Mouse (Mus musculus) spleen, adult 2 months (tissue): ENCODE measurements around the gene Rnf207. TPM values are rescaled to one million over a fixed set of nuclear protein-coding genes. Genes with fewer than 3 reads are reported as not detected.

Source experiments
- DNase-seq, 2 experiments: peaks; one replicate each; pipeline versions ENCODE4 v3.0.0 to v3.0.0-alpha.2; 2012 to 2021; ENCODE audit warnings: low spot score in 2 of 2, low read depth in 1 of 2
- H3K27ac ChIP-seq: fragments of 200-500 bp; 2 replicates; pipeline ENCODE4 v1.5.1; 2012; ENCODE audit warnings: low read length, inconsistent platforms; ENCODE audit not compliant: insufficient read depth
- H3K27me3 ChIP-seq: fragments of 200-500 bp; 2 replicates; pipeline ENCODE4 v1.6.1; 2012; ENCODE audit warnings: mild to moderate bottlenecking, moderate library complexity, low read length, inconsistent platforms; ENCODE audit not compliant: control insufficient read depth, insufficient read depth
- H3K36me3 ChIP-seq: fragments of 200-500 bp; 2 replicates; pipeline ENCODE4 v1.6.1; 2012; ENCODE audit warnings: mild to moderate bottlenecking, low read length, inconsistent platforms; ENCODE audit not compliant: control insufficient read depth, insufficient read depth
- H3K4me1 ChIP-seq: fragments of 200-500 bp; 2 replicates; pipeline ENCODE4 v1.6.1; 2011; ENCODE audit warnings: inconsistent platforms; ENCODE audit not compliant: control insufficient read depth, insufficient read depth, insufficient read length
- H3K4me3 ChIP-seq: fragments of 200-500 bp; 2 replicates; pipeline ENCODE4 v1.5.1; 2011; ENCODE audit warnings: mild to moderate bottlenecking, inconsistent platforms; ENCODE audit not compliant: insufficient read depth, insufficient read length; ENCODE audit errors: extremely low read depth
- CTCF ChIP-seq: fragments of 200-500 bp; IDR thresholded peaks from 2 replicates; pipeline ENCODE4 v1.5.1; 2011; ENCODE audit warnings: mild to moderate bottlenecking, inconsistent platforms; ENCODE audit not compliant: insufficient read depth, insufficient read length, insufficient replicate concordance; ENCODE audit errors: extremely low read depth
- POLR2A ChIP-seq: fragments of 200-500 bp; IDR thresholded peaks from 2 replicates; pipeline ENCODE4 v1.6.1; 2011; ENCODE audit warnings: low read depth, low read length, inconsistent platforms
- WGBS: fragments of 180-500 bp; shearing (Covaris S2); methylation state at CpG from one replicate; pipeline ENCODE4 v1.1.7; 2018; 5-methylcytosine and 5-hydroxymethylcytosine counted together
- polyA plus RNA-seq: library from polyadenylated mRNA; depleted of rRNA; stranded (reverse); fragments of >200 nt; gene quantifications from 2 replicates; pipeline ENCODE4 v1.2.3, GENCODE M21; 2012

The Rnf207 gene
- polyA plus RNA-seq, 1 experiment, result 0.08 TPM

GRCm38 (mm10) chr4:152273191-152273590, 45.6 kb downstream of the Rnf207 start:
- H3K27me3 ChIP-seq, result peaks cover 10% of the 10 kb centered on the region
- 62% methylated on average over 3 of the region's 3 CpGs for WGBS

GRCm38 (mm10) chr4:152272449-152273049, 46.2 kb downstream of the Rnf207 start:
- Histone ChIP-seq H3K27ac (no peak overlapping the region), H3K4me1 (no peaks in the 10 kb centered on the region; the same call in none of the 2 replicates), H3K27me3 (peaks cover 10% of the 10 kb centered on the region), H3K36me3 (no peaks in the 10 kb centered on the region), H3K4me3 (no peak overlapping the region)
- no peak for DNase-seq
- TF ChIP-seq POLR2A, result no peak
- no peak for TF ChIP-seq CTCF
- WGBS, result 58% methylated on average over 9 of the region's 9 CpGs

More at GRCm38 (mm10) chr4:152273191-152273590, 45.6 kb downstream of the Rnf207 start:
- TF ChIP-seq POLR2A, result no peak
- no peak for TF ChIP-seq CTCF
- H3K4me3 ChIP-seq, result no peak overlapping the region
- H3K36me3 ChIP-seq, result no peaks in the 10 kb centered on the region
- no peak for DNase-seq
- H3K27ac ChIP-seq, result no peak overlapping the region
- no peaks in the 10 kb centered on the region; the same call in none of the 2 replicates for H3K4me1 ChIP-seq

- Histone ChIP-seq H3K36me3 (no peaks in the 10 kb centered on the region), H3K4me3 (no peak overlapping the region), H3K4me1 (no peaks in the 10 kb centered on the region; the same call in none of the 2 replicates), H3K27me3 (peaks cover 10% of the 10 kb centered on the region), H3K27ac (no peak overlapping the region)
- TF ChIP-seq CTCF (no peak), POLR2A (no peak)
- DNase-seq, result no peak
- 83% methylated on average over 7 of the region's 7 CpGs for WGBS
Observed at GRCm38 (mm10) chr4:152272006-152272405, 46.8 kb downstream of the Rnf207 start.

- TF ChIP-seq POLR2A (no peak), CTCF (no peak)
- Histone ChIP-seq H3K36me3 (no peaks in the 10 kb centered on the region), H3K27me3 (peaks cover 10% of the 10 kb centered on the region), H3K4me3 (no peak overlapping the region), H3K4me1 (no peaks in the 10 kb centered on the region; the same call in none of the 2 replicates), H3K27ac (no peak overlapping the region)
- DNase-seq, result no peak
- 93% methylated on average over 11 of the region's 11 CpGs for WGBS
Observed at GRCm38 (mm10) chr4:152271334-152271733, 47.5 kb downstream of the Rnf207 start.

GRCm38 (mm10) chr4:152270599-152270998, 48.2 kb downstream of the Rnf207 start:
- H3K27ac ChIP-seq, result no peak overlapping the region
- WGBS, result 88% methylated on average over 9 of the region's 9 CpGs
- H3K27me3 ChIP-seq, result peaks cover 10% of the 10 kb centered on the region
- TF ChIP-seq POLR2A (no peak), CTCF (no peak)
- no peak for DNase-seq
- H3K4me1 ChIP-seq, result no peaks in the 10 kb centered on the region; the same call in none of the 2 replicates
- H3K4me3 ChIP-seq, result no peak overlapping the region
- H3K36me3 ChIP-seq, result no peaks in the 10 kb centered on the region

GRCm38 (mm10) chr4:152269967-152270366, 48.8 kb downstream of the Rnf207 start:
- H3K4me3 ChIP-seq, result no peak overlapping the region
- H3K27ac ChIP-seq, result no peak overlapping the region
- peaks cover 10% of the 10 kb centered on the region for H3K27me3 ChIP-seq
- H3K4me1 ChIP-seq, result no peaks in the 10 kb centered on the region; the same call in none of the 2 replicates
- WGBS, result 85% methylated on average over 13 of the region's 13 CpGs
- TF ChIP-seq POLR2A, result no peak
- TF ChIP-seq CTCF, result no peak
- no peak for DNase-seq
- H3K36me3 ChIP-seq, result no peaks in the 10 kb centered on the region

GRCm38 (mm10) chr4:152267748-152268369, 50.9 kb downstream of the Rnf207 start:
- WGBS, result 76% methylated on average over 13 of the region's 13 CpGs
- Histone ChIP-seq H3K27me3 (no peaks in the 10 kb centered on the region), H3K4me3 (no peak overlapping the region), H3K36me3 (no peaks in the 10 kb centered on the region), H3K27ac (no peak overlapping the region), H3K4me1 (no peaks in the 10 kb centered on the region)
- TF ChIP-seq POLR2A (no peak), CTCF (no peak)
- DNase-seq, result no peak
